Mouse (Mus musculus) myocyte (in vitro differentiated cells): Measurements from ENCODE around the gene Ror2. TPM values are rescaled to one million over a fixed set of nuclear protein-coding genes. Genes with fewer than 3 reads are reported as not detected.

Source experiments
- H3K27me3 ChIP-seq: one replicate; pipeline ENCODE4 v1.6.1; 2011; ENCODE audit not compliant: control insufficient read depth, insufficient read depth, insufficient read length
- H3K36me3 ChIP-seq: one replicate; pipeline ENCODE4 v1.6.1; 2011; ENCODE audit not compliant: control insufficient read depth, insufficient read depth
- H3K4me2 ChIP-seq: one replicate; pipeline ENCODE4 v1.6.1; 2011; ENCODE audit warnings: low read depth, control low read depth
- H3K4me3 ChIP-seq: one replicate; pipeline ENCODE4 v1.5.1; 2011; ENCODE audit warnings: mild to moderate bottlenecking, control low read depth, moderate library complexity
- H3K79me2 ChIP-seq: one replicate; pipeline ENCODE4 v1.6.1; 2011; ENCODE audit not compliant: control insufficient read depth, insufficient read depth
- H3ac ChIP-seq: one replicate; pipeline ENCODE4 v1.6.1; 2011; ENCODE audit not compliant: control insufficient read depth, insufficient read length
- CEBPB ChIP-seq: IDR thresholded peaks from 2 replicates; pipeline ENCODE4 v1.6.1; 2011; ENCODE audit warnings: mild to moderate bottlenecking, moderate library complexity; ENCODE audit not compliant: poor library complexity, insufficient read depth, severe bottlenecking
- E2F4 ChIP-seq: IDR thresholded peaks from one replicate; pipeline ENCODE4 v1.6.1; 2011; ENCODE audit warnings: mild to moderate bottlenecking, control low read depth, moderate library complexity; ENCODE audit not compliant: insufficient read depth
- MAX ChIP-seq: IDR thresholded peaks from one replicate; pipeline ENCODE4 v1.6.1; 2011; ENCODE audit warnings: low read depth, mild to moderate bottlenecking, control low read depth
- MYOD1 ChIP-seq, 3 experiments: IDR thresholded peaks; one replicate each; pipeline ENCODE4 v1.6.1; 2011; ENCODE audit warnings: control low read depth in 2 of 3, low read depth in 2 of 3, mild to moderate bottlenecking in 2 of 3, moderate library complexity in 1 of 3; ENCODE audit not compliant: insufficient read length in 2 of 3, control insufficient read depth in 1 of 3
- MYOG ChIP-seq, 3 experiments: IDR thresholded peaks; one replicate each; pipeline ENCODE4 v1.6.1; 2011; ENCODE audit warnings: control low read depth in 2 of 3, low read depth in 2 of 3, mild to moderate bottlenecking in 2 of 3; ENCODE audit not compliant: insufficient read length in 2 of 3, control insufficient read depth in 1 of 3, insufficient read depth in 1 of 3
- POLR2A ChIP-seq: IDR thresholded peaks from one replicate; pipeline ENCODE4 v1.6.1; 2011; ENCODE audit warnings: low read depth, mild to moderate bottlenecking, control low read depth, moderate library complexity; ENCODE audit not compliant: insufficient read length
- POLR2AphosphoS2 ChIP-seq: IDR thresholded peaks from one replicate; pipeline ENCODE4 v1.6.1; 2011; ENCODE audit warnings: low read depth, control low read depth; ENCODE audit not compliant: insufficient read length
- REST ChIP-seq: IDR thresholded peaks from one replicate; pipeline ENCODE4 v1.6.1; 2011; ENCODE audit warnings: mild to moderate bottlenecking, control low read depth, moderate library complexity; ENCODE audit not compliant: insufficient read depth, insufficient read length
- SRF ChIP-seq: IDR thresholded peaks from one replicate; pipeline ENCODE4 v1.6.1; 2011; ENCODE audit warnings: low read depth; ENCODE audit not compliant: control insufficient read depth, insufficient read length
- TCF12 ChIP-seq: IDR thresholded peaks from one replicate; pipeline ENCODE4 v1.6.1; 2011; ENCODE audit warnings: mild to moderate bottlenecking, control low read depth; ENCODE audit not compliant: poor library complexity, insufficient read depth, severe bottlenecking
- TCF3 ChIP-seq: IDR thresholded peaks from one replicate; pipeline ENCODE4 v1.6.1; 2011; ENCODE audit warnings: low read depth, control low read depth; ENCODE audit not compliant: insufficient read length
- USF1 ChIP-seq: IDR thresholded peaks from one replicate; pipeline ENCODE4 v1.6.1; 2011; ENCODE audit warnings: low read depth, mild to moderate bottlenecking, control low read depth, moderate library complexity
- polyA plus RNA-seq: library from polyadenylated mRNA; unstranded; fragments of >200 nt; fragmentation: generic; extraction: Trizol; gene quantifications from one replicate; pipeline ENCODE4 v1.2.1, GENCODE M21; 2012; ENCODE audit warnings: missing spikeins

Ror2 gene
- polyA plus RNA-seq, 1 experiment: 0.12 TPM

DNA sequence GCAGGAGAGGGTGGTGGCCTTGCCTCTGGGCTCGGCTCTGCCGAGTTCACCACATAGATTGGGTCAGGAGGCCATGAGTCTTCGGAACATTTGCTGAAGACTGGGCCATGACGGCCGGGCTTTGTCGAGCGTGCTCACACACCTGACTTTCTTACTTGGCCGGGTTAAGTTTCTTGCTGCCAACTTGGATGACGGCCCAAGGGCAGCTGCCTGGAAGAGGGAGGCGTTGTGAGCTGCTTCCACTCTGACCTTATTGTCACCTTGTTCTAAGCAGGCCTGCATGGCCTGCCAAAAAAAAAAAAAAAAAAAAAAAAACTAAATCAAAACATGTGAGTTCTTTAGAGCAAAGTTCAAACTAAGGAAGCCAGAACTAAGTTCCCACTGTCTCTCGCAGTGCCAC, 218.0 kb downstream of the Ror2 start:
- H3K4me2 ChIP-seq: no peak overlapping the region
- H3ac ChIP-seq: no peak overlapping the region
- no peaks in the 10 kb centered on the region for H3K79me2 ChIP-seq
- TF ChIP-seq E2F4 (no peak), POLR2A (no peak), SRF (no peak), POLR2AphosphoS2 (no peak), USF1 (no peak), MYOG (IDR thresholded peaks at IDR 0.05; ENCODE audit: control insufficient read depth in 1 of 3, insufficient read depth in 1 of 3, insufficient read length in 2 of 3, low read depth in 2 of 3) (no peak), CEBPB (no peak), REST (no peak), MYOD1 (IDR thresholded peaks at IDR 0.05; ENCODE audit: control insufficient read depth in 1 of 3, insufficient read length in 2 of 3, low read depth in 2 of 3) (no peak), TCF12 (no peak), MAX (no peak), TCF3 (no peak)
- H3K36me3 ChIP-seq: no peaks in the 10 kb centered on the region
- H3K4me3 ChIP-seq: no peak overlapping the region
- H3K27me3 ChIP-seq: no peaks in the 10 kb centered on the region

GRCm38 (mm10) chr13:53065122-53065521, 220.8 kb downstream of the Ror2 start:
- TF ChIP-seq SRF (no peak), POLR2AphosphoS2 (no peak), USF1 (no peak), MYOG (IDR thresholded peaks at IDR 0.05; ENCODE audit: control insufficient read depth in 1 of 3, insufficient read depth in 1 of 3, insufficient read length in 2 of 3, low read depth in 2 of 3) (no peak), TCF3 (no peak), REST (no peak), CEBPB (no peak), MAX (no peak), MYOD1 (IDR thresholded peaks at IDR 0.05; ENCODE audit: control insufficient read depth in 1 of 3, insufficient read length in 2 of 3, low read depth in 2 of 3) (no peak), POLR2A (no peak), TCF12 (no peak), E2F4 (no peak)
- no peak overlapping the region for H3K4me2 ChIP-seq
- H3K27me3 ChIP-seq: no peaks in the 10 kb centered on the region
- no peaks in the 10 kb centered on the region for H3K79me2 ChIP-seq
- no peaks in the 10 kb centered on the region for H3K36me3 ChIP-seq
- no peak overlapping the region for H3ac ChIP-seq
- no peak overlapping the region for H3K4me3 ChIP-seq

- TF ChIP-seq POLR2AphosphoS2 (no peak), CEBPB (no peak), MAX (no peak), MYOG (IDR thresholded peaks at IDR 0.05; ENCODE audit: control insufficient read depth in 1 of 3, insufficient read depth in 1 of 3, insufficient read length in 2 of 3, low read depth in 2 of 3) (no peak), TCF3 (no peak), USF1 (no peak), MYOD1 (IDR thresholded peaks at IDR 0.05; ENCODE audit: control insufficient read depth in 1 of 3, insufficient read length in 2 of 3, low read depth in 2 of 3) (no peak), E2F4 (no peak), TCF12 (no peak), POLR2A (no peak), REST (no peak), SRF (no peak)
- Histone ChIP-seq H3K79me2 (no peaks in the 10 kb centered on the region), H3K27me3 (no peaks in the 10 kb centered on the region), H3K4me3 (no peak overlapping the region), H3K4me2 (no peak overlapping the region), H3K36me3 (no peaks in the 10 kb centered on the region), H3ac (no peak overlapping the region)
Measured at GRCm38 (mm10) chr13:53064681-53065080, 221.2 kb downstream of the Ror2 start.

Other genes starting within 250 kb of the Ror2 start
- 22.1 TPM for gene Sptlc1, start 91.3 kb upstream of the Ror2 start, polyA plus RNA-seq
- 0.04 TPM for gene Msx2, start 186.9 kb upstream of the Ror2 start, polyA plus RNA-seq